Mouse (Mus musculus) adrenal gland, postnatal 10 days (tissue): ENCODE results near the gene Plcxd1. TPM values are rescaled to one million over a fixed set of nuclear protein-coding genes. Genes with fewer than 3 reads are reported as not detected.
"Not testable (repeated sequence)": the region's sequence is repeated elsewhere in the genome, so short reads cannot be mapped to it uniquely, and the experiment has no call there.

Experiments
- DNase-seq: peaks from one replicate; pipeline ENCODE4 v3.0.0; 2021; ENCODE audit warnings: mixed read lengths
- long read RNA-seq, 2 experiments: library from polyadenylated mRNA; stranded (forward); transcript quantifications; one replicate each; pipeline ENCODE4 v2.0.0; 2021
- total RNA-seq, 2 experiments: library from RNA; stranded (reverse); gene quantifications; 2 replicates each; pipeline ENCODE4 v1.2.3; 2021

The Plcxd1 gene
- total RNA-seq, result under 1 TPM; 0.18 to 0.42 TPM
- long read RNA-seq, experiment 1, partial matches to known transcripts, result 0 of 2 reads
- long read RNA-seq, experiment 1, other reads (novel, unspliced or antisense), result 2 of 2 reads
- long read RNA-seq, experiment 2, result 0 reads

DNA sequence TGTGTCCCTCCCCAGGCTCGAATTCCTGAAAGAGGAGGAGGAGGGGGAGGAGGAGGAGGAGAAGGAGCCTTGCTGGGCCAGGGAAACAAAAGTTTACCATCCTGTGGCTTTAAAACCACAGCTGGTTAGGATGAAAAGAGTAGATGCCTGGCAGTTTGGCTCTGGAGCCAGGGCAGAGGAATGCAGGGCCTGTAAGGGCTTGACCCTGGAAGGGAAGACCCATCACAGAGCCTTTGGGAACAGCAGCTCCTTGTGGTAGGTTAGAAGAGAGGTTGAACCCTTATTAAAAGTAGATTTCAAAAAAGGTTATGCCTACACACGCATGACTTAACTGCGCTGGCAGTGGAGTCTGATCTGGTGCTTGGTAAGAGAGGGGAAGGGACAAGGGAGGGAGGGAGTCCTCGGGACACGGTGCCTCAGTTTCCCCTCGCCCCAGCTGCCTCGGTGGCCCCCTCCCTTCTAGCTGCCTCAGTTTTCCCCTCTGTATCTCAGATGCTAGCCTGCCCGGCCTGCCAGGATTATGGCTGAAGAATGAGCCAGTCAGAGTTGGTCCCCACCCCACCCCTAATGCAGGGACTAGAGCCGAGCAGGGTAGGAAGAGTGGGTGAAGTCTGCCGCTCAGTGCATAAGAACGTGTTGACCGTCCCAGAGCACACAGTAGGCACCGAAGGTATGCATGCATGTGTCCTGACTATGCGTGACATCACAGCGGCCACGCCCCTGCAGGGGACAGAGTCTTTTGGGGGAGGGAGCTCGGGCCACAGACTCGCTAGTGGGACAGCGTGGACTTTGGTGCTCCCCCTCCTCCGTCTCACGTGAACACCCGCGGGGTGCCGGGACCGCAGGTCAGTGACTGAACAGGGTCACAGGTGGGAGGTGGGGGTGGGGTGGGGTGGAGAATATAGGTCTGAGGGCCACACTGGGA, at the start of gene Plcxd1:
Plcxd1 (plus strand) TSS at position 314 of the 925 bp plus-strand sequence.
- no peak for DNase-seq

DNA sequence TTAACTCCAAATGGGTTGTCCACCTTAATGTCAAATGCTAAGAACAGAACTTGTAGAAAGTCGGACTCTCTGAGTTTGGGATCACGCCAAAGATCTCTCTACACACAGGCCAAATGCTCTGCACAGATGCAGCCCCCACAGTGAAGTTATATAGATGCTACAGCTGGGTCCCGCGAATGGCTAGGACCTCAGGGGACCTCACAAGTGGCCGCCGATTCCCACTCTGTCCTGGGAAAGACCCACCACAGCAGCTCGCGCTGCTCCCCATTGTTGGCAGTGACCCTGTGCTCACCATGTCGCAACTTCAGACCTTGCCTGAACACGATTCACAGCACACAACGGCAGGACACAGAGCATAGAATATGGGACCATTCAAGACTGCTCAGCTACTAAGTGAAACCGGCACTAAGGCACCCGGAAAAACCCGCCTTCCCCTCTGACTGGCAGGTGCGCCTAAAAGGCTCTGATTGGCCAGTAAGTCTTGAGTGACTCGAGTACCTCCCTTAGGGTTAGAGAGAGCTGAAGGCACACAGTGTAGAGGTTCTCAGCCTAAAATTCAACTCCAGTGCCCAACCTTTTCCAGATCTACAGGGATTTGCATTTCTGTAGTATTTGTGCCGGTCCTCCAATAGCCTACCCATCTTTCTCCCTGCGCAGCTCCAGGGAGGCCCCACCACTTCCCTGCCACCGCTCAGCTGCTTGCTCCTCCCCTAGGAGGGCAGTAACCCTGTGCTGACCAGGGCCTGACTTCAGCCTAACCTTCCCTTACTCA, 41.9 kb upstream of the Plcxd1 start:
- DNase-seq, result peak; percentile 88

DNA sequence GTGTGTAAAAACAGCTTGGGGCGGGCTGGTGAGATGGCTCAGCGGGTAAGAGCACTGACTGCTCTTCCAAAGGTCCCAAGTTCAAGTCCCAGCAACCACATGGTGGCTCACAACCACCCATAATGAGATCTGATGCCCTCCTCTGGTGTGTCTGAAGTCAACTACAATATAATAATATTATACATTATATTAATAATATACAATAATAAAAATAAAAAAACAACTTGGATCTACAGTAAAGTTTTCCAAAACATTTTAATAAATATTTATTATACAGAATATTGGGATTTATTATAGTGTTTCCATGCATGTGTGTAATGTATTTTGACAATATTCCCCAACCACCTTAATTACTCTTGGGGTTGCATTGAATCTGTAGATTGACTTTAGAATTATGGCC, 27.4 kb upstream of the Plcxd1 start, which contains the start of gene Gm17655:
Gm17655 (minus strand) TSS at position 101 of the 400 bp plus-strand sequence.
- not testable (repeated sequence) for DNase-seq

DNA sequence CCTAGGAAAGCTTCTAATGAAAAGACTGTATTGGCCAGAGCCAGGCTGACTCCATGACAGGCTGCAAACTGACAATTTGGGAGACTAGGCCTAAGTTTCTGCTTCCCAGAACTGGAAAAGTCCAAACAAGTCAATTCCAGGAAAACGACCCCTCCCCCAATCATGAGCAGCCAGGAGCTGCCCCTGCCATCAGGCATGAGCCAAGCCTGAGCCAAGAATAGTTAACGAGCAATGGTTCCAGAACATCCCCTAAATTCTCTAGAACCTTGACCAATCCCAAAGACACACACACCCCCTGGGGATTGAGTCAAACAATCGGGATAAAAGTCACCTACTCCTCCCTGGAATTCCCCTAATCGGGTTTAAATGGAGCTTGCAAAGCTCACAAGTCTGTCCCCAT, 16.8 kb upstream of the Plcxd1 start:
- DNase-seq, result no peak

DNA sequence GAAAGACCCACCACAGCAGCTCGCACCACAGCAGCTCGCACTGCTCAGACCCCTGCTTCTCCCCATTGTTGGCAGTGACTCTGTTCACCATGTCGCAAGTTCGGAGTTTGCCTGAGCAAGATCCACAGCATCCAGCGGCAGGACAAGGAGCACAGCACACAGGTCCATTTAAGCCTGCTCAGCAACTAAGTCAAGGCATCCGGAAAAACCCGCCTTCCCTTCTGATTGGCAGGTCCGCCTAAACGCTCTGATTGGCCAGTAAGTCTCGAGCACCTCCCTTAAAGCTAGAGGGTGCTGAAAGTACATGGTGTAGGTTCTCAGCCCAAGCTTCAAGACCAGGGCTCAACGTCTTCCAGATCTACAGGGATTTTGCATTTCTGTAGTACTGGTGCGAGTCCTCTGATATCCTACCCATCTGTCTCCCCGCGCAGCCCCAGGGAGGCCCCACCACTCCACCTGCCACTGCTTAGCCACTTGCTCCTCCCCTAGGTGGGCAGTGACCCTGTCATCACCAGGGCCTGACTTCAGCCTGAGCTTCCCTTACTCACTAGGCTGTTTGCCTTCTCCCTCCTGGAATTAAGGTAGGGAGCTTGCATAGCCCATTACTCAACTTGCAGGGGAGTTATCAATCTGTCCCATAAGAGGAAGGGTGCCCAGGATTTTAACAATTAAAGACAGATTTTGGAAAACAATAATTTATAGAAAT, 13.5 kb upstream of the Plcxd1 start:
- no peak for DNase-seq

DNA sequence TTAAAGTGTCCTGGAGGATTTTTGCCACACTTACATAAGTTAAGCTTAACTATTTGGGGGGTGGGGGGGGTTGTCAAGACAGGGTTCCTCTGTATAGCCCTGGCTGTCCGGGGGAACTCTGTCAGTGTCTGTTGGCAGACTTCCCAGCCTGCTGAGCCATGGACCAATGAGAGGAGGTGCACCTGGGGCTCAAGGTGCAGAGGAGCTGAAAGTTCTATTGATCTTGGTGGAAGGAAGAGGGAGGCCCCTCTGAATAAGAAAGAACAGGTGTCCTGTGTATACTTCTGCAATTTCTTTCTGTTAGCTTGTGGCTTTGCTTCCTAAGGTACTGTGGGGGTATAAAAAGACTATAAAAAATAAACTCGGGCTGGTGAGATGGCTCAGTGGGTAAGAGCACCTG, 8.2 kb upstream of the Plcxd1 start:
- DNase-seq, result no peak

DNA sequence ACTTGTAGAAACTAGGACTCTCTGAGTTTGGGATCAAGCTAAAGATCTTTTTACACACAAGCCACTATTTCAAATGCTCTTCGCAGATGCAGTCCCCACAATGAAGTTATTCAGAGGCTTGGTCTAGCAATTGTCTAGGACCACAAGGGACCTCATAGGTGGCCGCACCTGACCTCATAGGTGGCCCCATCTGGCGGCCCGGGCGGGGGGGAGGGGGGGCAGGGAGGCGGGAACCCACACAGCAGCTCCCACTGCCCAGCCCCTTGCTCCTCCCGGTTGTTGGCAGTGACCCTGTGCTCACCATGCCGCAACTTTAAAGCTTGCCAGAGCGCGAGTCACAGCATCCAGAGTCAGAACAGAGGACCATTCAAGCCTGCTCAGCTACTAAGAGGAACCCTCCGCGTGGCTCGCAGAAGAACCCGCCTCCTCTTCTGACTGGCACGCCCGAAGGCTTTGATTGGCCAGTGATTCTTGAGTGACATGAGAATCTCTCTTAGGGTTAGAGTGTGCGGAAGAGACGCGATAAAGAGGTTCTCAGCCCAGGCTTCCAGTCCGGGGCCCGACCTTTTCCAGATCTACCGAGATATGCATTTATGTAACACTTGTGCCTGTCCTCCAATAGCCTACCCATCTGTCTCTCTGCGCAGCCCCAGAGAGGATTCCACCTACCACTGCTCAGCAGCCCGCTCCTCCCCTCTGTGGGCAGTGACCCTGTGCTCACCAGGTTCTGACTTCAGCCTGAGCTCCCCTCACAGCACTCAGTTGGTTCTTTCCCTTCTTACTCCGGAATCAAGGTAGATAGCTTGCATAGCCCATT, 5.5 kb upstream of the Plcxd1 start, which contains the start of gene Gm35315:
Gm35315 (minus strand) TSS at position 391 of the 817 bp plus-strand sequence.
- peak; percentile 87 for DNase-seq

DNA sequence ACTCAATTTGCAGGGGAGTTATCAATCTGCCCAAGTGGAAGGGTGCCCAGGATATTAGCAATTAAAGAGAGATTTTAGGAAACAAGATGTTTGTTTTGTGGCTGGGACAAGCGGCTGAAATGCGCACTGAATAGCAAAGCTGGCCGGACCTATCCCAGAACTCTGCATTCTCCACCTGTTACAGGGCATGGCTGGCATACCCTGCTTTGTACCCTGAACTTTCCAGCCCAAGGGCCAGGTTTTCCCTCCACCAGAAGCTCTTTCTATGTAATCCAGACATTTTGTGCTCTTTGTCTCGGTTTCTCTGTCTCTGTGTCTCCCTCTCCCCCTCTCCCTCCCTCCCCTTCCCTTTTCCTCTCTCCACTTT, 4.9 kb upstream of the Plcxd1 start:
- no peak for DNase-seq

DNA sequence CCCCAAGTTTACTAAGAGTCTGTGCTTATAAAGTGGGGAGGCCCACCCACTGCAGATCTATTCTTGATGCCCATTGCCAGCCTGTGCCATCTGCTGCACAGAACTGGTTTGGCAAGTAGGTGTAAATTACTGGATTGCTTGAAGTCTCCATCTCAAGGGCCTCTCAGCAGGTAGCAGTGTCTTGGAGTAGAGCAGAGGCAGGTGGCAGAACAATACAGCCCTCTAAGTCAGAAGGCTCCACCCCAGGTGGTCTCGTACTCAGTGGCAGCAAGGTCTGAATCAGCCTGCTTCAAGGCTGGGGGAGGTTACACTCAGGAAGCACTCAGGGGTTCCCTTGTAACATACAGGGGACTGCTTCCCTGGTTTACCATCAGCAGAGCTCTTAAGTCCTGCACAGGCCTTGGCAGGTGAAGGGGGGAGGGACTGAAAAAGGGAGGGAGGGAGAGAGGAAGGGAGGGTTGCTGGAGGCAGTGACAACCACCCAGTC, 735 bp upstream of the Plcxd1 start:
- no peak for DNase-seq

DNA sequence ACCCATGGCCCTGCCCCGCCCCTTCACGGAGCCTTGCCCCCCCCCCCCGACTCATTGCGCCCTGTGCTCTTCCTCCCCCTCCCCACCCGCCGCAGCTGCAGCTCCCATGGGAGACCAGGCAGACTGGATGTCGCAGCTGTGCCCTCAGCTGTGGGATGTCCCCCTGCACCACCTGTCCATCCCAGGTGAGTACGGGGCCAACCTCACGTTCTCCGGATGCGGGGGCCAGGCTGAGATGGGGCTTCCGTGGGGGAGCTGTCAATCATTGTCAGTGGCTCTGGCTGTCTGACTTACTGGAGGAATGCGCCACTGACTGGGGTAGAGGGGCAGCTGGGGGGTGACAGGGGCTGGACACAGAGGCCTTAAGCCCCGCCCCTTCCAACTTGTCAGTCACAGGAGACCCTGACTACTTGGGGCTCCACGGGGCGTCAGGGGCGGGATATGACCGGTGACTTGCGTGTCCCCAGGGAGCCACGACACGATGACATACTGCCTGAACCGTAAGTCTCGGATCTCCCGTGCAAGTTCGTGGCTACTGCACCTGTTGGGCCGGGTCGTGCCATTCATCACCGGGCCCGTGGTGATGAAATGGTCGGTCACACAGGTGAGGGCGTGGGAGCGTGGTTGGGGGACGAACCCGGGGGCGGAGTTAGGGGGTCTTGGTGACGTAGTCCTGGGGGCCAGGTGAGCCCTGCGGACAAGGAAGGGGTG, 1.3 kb downstream of the Plcxd1 start:
- DNase-seq, result peak; percentile 12

DNA sequence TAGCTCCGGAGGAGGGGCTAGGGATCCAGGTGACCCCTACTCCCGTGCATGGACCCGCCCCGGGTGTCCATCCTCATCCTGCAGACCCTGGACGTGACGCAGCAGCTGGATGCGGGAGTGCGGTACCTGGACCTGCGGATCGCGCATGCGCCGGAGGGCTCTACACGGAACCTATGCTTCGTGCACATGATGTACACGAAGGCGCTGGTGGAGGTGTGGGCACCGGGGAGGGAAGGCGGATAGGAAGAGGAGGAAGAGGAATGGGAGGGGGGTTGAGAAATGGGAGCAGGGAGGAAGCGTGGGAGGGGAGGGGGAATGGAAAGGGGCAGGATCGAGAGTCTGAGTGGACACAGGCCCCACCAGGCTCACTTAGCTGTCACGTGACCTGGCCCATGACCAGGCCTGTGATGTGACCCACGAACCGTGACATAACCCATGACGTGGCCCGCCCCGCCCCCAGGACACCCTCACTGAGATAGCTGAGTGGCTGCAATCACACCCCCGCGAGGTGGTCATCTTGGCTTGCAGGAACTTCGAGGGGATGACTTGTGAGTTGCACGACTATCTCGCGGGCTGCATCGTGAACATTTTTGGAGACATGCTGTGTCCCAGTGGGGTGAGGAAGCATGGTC, 2.1 kb downstream of the Plcxd1 start:
- DNase-seq, result peak; percentile 35

DNA sequence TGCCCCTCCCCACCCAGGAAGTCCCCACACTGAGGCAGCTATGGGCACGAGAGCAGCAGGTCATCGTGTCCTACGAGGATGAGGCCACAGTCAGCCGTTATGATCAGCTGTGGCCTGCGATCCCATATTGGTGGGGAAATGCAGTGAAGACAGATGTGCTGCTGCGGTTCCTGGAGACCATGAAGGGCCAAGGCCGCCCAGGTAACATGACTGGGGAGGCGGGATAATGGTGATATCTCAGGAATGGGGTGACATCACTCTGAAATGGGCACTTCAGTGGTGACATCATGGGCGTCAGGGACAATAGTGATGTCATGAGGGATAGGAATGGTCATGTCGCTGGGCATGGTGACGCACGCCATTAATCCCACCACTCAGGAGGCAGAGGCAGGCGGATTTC, 2.7 kb downstream of the Plcxd1 start:
- no peak for DNase-seq

DNA sequence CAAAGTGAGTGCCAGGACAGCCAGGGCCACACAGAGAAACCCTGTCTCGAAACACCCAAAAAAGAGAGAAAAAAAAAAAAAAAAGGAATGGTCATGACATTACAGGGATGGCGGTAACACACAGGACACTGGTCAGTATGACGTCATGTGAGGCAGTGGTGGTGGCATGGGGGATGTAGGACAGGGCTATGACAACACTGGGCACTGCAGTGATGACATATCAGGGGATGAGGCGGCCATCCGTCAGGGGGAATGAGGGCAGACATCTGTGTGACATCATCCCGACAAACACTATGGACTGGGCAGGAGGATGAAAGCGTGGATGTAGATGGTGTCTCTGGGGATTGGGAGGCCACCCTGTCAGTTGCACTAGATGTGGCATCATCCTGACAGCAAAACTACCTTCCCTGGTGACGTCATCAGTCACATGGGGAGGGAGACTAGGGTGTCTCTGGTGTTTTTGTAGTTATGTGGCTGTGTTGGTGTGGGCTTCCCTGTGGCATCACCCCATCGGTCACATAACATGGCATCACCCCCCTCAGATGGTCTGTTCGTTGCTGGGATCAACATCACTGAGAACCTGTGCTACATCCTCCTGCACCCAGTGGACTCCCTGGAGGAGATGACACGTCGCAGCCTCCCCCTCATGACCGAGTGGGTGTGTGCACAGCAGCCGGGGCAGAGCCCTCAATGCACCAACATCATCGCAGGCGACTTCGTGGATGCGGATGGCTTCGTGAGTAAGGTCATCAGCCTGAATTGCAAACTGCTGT, 3.3 kb downstream of the Plcxd1 start:
- DNase-seq, result no peak

DNA sequence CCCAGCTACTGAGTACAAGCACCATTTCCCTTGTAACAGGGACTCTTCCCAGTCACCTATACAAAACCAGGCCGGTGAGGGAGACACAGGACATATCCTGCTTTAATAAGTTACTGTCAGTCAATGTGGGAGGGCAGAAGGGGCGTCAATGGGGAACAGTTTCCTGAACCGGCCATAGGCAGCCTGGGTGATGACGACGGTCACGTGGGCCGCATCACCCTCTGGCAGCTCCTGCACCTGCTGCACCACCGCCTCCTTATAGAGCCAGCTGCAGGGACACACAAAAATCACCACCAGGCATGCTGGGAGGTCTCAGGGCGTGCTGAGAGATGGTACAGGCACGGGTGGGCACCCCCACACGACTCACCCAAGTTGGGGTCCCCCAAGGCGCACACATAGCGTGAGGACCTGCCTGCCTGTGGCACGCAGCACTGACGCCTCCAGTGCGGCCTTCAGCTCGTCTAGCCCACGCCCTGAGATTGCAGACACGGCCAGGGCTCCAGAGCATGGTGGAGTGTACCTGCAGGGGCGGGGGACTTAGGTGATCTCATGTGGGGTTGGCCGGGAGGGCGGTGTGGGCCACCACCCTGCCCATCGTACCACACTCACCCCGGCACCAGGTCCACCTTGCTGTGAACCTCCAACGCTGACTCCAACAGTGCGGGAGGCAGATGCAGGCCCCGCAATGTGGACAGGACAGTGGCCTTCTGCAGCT, 4.3 kb downstream of the Plcxd1 start:
- DNase-seq, result no peak

DNA sequence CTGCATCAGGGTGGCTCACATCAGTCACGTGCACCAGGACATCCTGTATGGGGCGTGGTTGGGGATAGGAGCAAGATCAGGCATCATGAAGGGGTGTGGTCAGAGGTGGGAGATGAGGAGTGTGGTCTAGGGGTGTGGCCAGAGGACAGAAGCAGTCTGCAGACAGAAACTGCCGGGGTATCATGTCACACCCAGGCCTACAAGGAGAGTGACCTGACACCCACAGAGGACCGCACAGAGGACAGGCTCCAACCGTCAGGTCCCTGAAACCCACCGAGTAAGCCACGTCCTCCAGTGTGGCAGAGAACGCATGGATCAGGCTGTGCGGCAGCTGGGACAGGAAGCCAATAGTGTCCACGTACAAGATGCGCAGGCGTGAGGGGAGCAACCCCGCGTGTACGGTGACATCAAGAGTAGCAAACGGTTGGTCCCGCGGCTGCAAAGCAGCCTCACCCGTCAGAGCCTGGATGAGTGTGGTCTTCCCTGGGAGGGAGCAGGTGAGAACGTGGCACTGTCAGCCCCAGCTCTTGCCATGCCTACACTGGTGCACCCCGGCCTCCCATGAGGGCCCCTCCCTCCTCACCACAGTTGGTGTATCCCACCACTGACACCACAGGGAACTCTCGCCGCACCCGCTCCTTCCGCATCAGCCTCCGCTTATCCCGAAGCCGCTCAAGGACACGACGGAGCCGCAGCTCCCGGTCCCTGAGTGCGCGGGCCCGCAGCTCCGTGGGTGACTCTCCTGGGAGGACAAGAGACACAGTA, 5.0 kb downstream of the Plcxd1 start:
- peak; percentile 7 for DNase-seq

DNA sequence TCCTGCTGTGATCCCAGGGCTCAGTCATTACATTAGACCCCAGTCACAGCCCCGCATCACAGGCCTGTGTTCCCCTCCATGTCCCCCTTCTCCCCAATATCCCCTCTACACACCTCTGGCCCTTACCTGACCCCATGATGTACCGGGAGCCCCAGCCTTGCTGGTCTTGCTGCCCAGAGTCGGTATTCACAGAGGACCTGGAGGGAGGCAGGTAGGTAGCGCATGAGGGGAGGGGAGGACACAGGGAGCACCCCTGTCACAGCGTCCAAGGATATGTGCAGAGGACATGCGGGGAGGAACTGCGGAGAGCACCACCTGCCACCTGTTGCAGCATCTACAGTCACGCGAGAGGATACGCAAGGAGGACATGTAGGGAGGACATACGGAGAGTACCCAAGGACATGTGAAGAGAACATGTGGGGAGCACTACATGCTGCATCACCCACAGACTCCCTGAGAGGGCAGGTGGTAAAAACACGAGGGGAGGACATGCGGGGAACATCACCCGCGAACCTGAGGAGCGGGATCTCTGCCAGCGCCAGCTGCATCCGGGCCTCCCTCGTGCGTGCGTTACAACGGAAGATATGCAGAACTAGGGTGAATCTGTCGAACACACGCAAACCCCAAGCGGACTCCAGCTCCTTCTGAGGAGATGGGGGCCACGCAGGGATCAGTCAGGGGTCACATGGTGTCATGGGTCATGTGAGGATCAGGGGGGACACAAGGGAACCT, 6.5 kb downstream of the Plcxd1 start:
- DNase-seq, result peak; percentile 6
